Mouse (Mus musculus): ENCODE results near the gene Ubiad1.

Ubiad1 gene

GRCm38 (mm10) chr4:148404748-148405147, 39.8 kb downstream of the Ubiad1 start:
- in situ Hi-C loops (cut with MboI, MseI), result no loop called here

DNA sequence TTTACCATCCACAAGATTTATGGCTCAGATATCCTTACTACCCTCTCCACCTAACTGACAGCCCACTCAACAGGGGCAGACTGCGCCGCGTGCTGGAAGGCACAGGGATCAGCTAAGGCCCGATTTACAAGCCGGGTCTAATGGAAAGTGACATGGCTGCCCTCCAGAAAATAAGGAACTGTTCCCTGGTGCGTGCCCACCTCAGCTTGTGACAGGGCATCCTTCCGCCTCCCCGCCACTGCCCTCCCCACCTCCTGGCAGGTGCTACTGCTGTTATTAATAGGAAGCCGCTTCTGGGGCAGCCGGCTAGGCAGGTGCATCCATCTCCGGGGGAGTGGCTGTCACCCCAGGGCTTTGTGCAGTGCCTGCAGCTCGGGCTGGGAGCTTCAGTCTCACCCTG, 41.2 kb downstream of the Ubiad1 start:
- in situ Hi-C loops (cut with MboI, MseI), result no loop called here

DNA sequence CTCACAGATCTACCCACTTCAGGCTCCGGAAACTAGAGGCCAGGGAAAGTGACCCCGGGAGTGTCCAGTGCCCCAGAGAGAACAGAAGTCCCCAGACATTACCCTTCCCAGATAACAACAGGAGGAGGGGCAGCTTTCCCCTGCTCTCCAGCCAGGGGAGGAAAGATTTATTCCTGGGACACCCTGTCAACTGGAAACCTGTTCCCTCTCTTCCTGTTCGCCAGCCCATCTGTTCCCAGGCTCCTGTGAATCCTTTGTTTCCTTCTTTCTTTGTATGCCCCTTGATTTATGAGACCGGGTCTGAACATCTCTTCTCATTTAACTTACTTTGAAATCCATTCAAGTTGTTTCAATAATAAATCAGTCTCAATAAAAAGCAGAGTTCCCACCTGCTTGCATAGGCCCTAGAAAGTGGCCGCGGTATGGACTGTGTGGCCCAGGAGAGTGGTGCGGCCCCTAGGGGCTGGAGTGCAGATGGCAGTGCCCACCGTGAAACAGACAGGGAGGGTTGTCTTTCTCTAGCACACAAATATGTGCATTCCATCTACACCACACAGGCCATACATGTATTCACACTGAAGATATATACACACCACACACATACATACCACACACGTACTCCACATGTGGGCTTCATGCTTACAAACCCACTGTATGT, 45.0 kb downstream of the Ubiad1 start:
- in situ Hi-C loops (cut with MboI, MseI), result no loop called here

- in situ Hi-C loops (cut with MboI, MseI), result no loop called here
Measured at GRCm38 (mm10) chr4:148397531-148398287, 46.9 kb downstream of the Ubiad1 start.

- in situ Hi-C loops (cut with MboI, MseI), result no loop called here
Measured at GRCm38 (mm10) chr4:148397113-148397512, 47.5 kb downstream of the Ubiad1 start.

DNA sequence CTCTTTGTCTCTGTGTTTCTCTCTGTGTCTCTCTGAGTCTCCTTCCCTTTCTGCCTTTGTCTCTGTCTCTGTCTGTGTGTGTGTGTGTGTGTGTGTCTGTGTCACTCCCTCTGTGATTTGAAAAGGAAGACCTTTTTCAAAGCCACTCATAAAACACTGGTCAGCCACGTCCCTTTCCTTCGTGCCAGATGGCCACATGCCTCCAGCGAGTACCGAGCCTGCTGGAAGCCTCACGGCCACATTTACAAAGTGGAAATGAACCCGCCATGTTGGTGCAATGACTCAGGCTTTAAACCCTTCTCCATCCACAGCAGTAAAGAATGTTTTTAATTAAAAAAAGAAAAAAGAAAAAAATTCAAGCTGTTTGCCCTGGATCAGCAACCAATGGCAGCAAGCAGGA, 48.7 kb downstream of the Ubiad1 start:
- in situ Hi-C loops (cut with MboI, MseI), result no loop called here

- in situ Hi-C loops (cut with MboI, MseI), result no loop called here
Measured at GRCm38 (mm10) chr4:148395198-148395597, 49.4 kb downstream of the Ubiad1 start.

- in situ Hi-C loops (cut with MboI, MseI), result no loop called here
Measured at GRCm38 (mm10) chr4:148391714-148392310, 52.8 kb downstream of the Ubiad1 start.

DNA sequence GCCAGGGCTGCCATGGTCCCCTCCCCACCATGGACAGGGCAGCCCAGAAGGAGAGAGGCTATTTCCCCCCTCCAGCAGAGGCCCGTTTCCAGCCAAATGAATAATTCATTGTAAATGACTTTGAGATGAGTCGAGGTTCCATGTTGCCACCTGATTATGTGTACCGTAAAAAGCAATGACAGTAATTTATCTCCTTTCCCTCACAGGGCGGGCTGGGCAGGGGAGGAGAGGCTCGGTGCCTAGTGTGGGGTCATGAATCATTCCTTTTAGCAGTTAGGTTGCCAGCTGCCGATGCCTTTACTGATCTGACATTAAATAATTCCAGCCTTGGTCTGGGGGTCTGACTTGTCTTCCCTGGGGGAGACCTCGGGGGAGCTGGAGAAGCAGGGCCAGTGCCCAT, 54.9 kb downstream of the Ubiad1 start:
- in situ Hi-C loops (cut with MboI, MseI), result no loop called here

DNA sequence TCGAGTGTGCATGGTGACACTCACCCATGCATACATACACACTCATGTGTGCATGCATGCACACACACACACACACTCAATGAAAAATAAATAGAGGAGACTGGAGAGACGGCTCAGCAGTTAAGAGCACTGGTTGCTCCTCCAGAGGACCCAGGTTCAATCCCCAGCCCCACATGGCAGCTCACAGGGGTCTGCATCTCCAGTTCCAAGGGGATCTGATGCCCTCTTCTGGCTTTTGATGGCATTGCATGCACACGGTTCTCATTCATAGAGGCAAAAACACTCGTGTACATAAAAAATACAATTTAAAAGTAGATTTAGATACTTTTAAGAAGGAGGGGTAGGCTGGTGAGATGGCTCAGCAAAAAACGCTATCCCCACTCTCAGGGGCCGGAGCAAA, 55.5 kb downstream of the Ubiad1 start:
- in situ Hi-C loops (cut with MboI, MseI), result no loop called here

DNA sequence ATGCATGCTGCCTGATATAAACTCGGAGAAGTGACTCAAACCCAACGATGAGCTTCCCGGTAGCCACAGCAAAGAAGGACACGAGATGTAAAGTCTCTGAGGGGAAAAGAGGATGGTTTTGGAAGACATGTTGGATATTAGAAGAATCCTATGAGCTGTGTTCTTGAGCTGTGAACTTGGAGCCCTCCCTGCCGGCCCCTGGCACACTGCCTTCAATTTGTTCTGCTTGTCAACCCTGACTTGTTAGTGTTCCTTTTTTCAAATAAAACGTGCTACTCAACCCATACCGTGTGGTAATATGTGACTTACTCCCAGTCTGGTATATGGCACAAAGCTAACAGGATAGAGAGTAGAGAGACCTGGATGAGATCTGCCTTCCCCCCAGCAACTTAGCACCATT, 59.3 kb downstream of the Ubiad1 start:
- in situ Hi-C loops (cut with MboI, MseI), result no loop called here
